In the genomic region with DNA sequence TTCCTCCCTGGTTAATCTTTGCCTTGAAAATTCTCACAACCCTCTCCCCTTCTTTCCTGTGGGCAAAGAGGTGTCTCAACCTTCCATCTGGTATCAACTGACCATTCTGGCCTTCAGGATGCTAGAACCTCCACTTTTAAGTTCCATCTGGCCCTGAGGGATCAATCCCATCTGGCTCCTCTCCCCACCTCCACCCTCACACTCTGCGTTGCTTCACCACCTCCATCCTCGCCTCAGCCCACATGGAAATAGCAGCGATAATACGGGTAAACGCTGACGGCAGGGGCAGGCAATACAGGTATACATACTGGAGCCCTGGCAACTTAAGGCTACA, we compare ENCODE assay signal across 7 mouse cellular contexts. TPM values are rescaled to one million over a fixed set of nuclear protein-coding genes. Genes with fewer than 3 reads are reported as not detected.
A peak's percentile ranks its signal among the peaks of the same experiment; 100 is the strongest.
DNase-seq lines count a peak whose midpoint lies in the region; ATAC-seq and TF ChIP-seq lines count a peak whose summit lies in the region.

No protein-coding gene starts in this region.

- peak overlapping the region; percentile 54 for H3K4me3 ChIP-seq in lung, embryonic 16.5 days (ENCODE audit: low read length)
- peak overlapping the region; percentile 57 for H3K4me3 ChIP-seq in embryonic facial prominence, embryonic 15.5 days (replicated peaks)
- H3K4me3 ChIP-seq in intestine, embryonic 16.5 days (ENCODE audit: low read length) = peak overlapping the region; percentile 64
- peak overlapping the region; percentile 65 for H3K4me3 ChIP-seq in olfactory bulb, adult 2 months (ENCODE audit: insufficient read depth, low read depth, low read length)

- peak overlapping the region; percentile 63; the same call in 1 of the 2 replicates for H3K9ac ChIP-seq in lung, embryonic 16.5 days (ENCODE audit: low read length)
- no peak overlapping the region for H3K9ac ChIP-seq in embryonic facial prominence, embryonic 15.5 days
- H3K9ac ChIP-seq in intestine, embryonic 16.5 days (ENCODE audit: low read depth, low read length) = peak overlapping the region; percentile 75

- peaks cover 10% of the 10 kb centered on the region for H3K36me3 ChIP-seq in lung, embryonic 16.5 days (ENCODE audit: control insufficient read depth, insufficient read depth, low read length)
- peaks cover 30% of the 10 kb centered on the region for H3K36me3 ChIP-seq in embryonic facial prominence, embryonic 15.5 days
- peaks cover 17% of the 10 kb centered on the region; the same call in 1 of the 2 replicates for H3K36me3 ChIP-seq in intestine, embryonic 16.5 days (ENCODE audit: control insufficient read depth, insufficient read depth, low read length)

- 3% methylated on average over 6 of the region's 6 CpGs for WGBS in lung, embryonic 16.5 days
- WGBS in embryonic facial prominence, embryonic 15.5 days = 5% methylated on average over 6 of the region's 6 CpGs
- WGBS in intestine, embryonic 16.5 days = 2% methylated on average over 6 of the region's 6 CpGs
- 1% methylated on average over 6 of the region's 6 CpGs for WGBS in olfactory bulb, adult 2 months

- H3K27me3 ChIP-seq in lung, embryonic 16.5 days (ENCODE audit: control insufficient read depth, insufficient read depth, low read depth, low read length) = peaks cover 29% of the 10 kb centered on the region
- peaks cover 51% of the 10 kb centered on the region for H3K27me3 ChIP-seq in embryonic facial prominence, embryonic 15.5 days
- H3K27me3 ChIP-seq in intestine, embryonic 16.5 days (replicated peaks; ENCODE audit: control insufficient read depth, insufficient read depth, low read length) = peaks cover 21% of the 10 kb centered on the region; the same call in 1 of the 2 replicates

- TF ChIP-seq POLR2A in olfactory bulb, adult 2 months (IDR thresholded peaks at IDR 0.05; ENCODE audit: insufficient read depth, low read depth, low read length) = no peak

- no peak for ATAC-seq in lung, embryonic 16.5 days (ENCODE audit: low read depth)
- no peak for ATAC-seq in embryonic facial prominence, embryonic 15.5 days (ENCODE audit: insufficient number of reproducible peaks, low FRiP score, low TSS enrichment, low read depth)
- 0 out of 2 replicates have a peak, but pooled peaks have one; percentile 1 for ATAC-seq in intestine, embryonic 16.5 days

- TF ChIP-seq CTCF in olfactory bulb, adult 2 months (IDR thresholded peaks at IDR 0.05; ENCODE audit: insufficient read depth, low read depth, low read length) = no peak

- H3K4me1 ChIP-seq in lung, embryonic 16.5 days (replicated peaks; ENCODE audit: control insufficient read depth, insufficient read depth, low read length) = peaks cover 12% of the 10 kb centered on the region
- H3K4me1 ChIP-seq in embryonic facial prominence, embryonic 15.5 days = peaks cover 19% of the 10 kb centered on the region
- H3K4me1 ChIP-seq in intestine, embryonic 16.5 days (ENCODE audit: control insufficient read depth, insufficient read depth, low read length) = peaks cover 37% of the 10 kb centered on the region
- peaks cover 31% of the 10 kb centered on the region for H3K4me1 ChIP-seq in olfactory bulb, adult 2 months (ENCODE audit: control insufficient read depth, insufficient read depth, low read length)

- H3K9me3 ChIP-seq in lung, embryonic 16.5 days (ENCODE audit: control insufficient read depth, low read length) = no peaks in the 10 kb centered on the region
- no peaks in the 10 kb centered on the region for H3K9me3 ChIP-seq in embryonic facial prominence, embryonic 15.5 days (replicated peaks)
- H3K9me3 ChIP-seq in intestine, embryonic 16.5 days (ENCODE audit: control insufficient read depth, low read length) = no peaks in the 10 kb centered on the region

- H3K27ac ChIP-seq in lung, embryonic 16.5 days (ENCODE audit: low read length) = no peak overlapping the region; the same call in 1 of the 2 replicates
- peak overlapping the region; percentile 51 for H3K27ac ChIP-seq in embryonic facial prominence, embryonic 15.5 days (replicated peaks)
- peak overlapping the region; percentile 80 for H3K27ac ChIP-seq in intestine, embryonic 16.5 days (ENCODE audit: low read length)
- 0 out of 2 replicates have a peak overlapping the region, but pooled peaks have one; percentile 21 for H3K27ac ChIP-seq in olfactory bulb, adult 2 months (ENCODE audit: insufficient read depth, low read depth, low read length)

- DNase-seq in lung, adult 18-20 months = no peak
- DNase-seq in cerebellum, adult 11-12 months = no peak
- DNase-seq in adrenal gland, adult 8-10 months = no peak

- peak overlapping the region; percentile 97 for H3K4me2 ChIP-seq in lung, embryonic 16.5 days (ENCODE audit: low read depth, low read length)
- peak overlapping the region; percentile 98 for H3K4me2 ChIP-seq in embryonic facial prominence, embryonic 15.5 days (replicated peaks)
- peak overlapping the region; percentile 99 for H3K4me2 ChIP-seq in intestine, embryonic 16.5 days (ENCODE audit: low read depth, low read length)

RNA-seq across cellular contexts. Expression of gene Tuba4a, which starts 1.8 kb away (rescaled TPM):
- polyA plus RNA-seq in lung, embryonic 16.5 days (2015; fragmentation: Nextera tagmentation; extraction: Ambion mirVana) = 51.5 and 58.8 TPM in 2 replicates
- 94.8 and 98.3 TPM in 2 replicates for polyA plus RNA-seq in embryonic facial prominence, embryonic 15.5 days (2015; fragmentation: Nextera tagmentation; extraction: Ambion mirVana)
- 137 and 151 TPM in 2 replicates for polyA plus RNA-seq in intestine, embryonic 16.5 days (2015; fragmentation: Nextera tagmentation; extraction: Ambion mirVana)
- polyA plus RNA-seq in olfactory bulb, adult 2 months (2012; ENCODE audit: insufficient read depth, insufficient read length, low replicate concordance, missing spikeins) = not detected in 2 replicates
- 10 to 100 TPM; 43.5 to 54.4 (median 49.1) TPM for total RNA-seq in adrenal gland, adult 8-10 months (2022)

RNA-seq across cellular contexts. Expression of gene Stk16, which starts 7.2 kb away (rescaled TPM):
- polyA plus RNA-seq in lung, embryonic 16.5 days (2015; fragmentation: Nextera tagmentation; extraction: Ambion mirVana) = 122 and 127 TPM in 2 replicates
- polyA plus RNA-seq in embryonic facial prominence, embryonic 15.5 days (2015; fragmentation: Nextera tagmentation; extraction: Ambion mirVana) = 121 and 138 TPM in 2 replicates
- 108 and 120 TPM in 2 replicates for polyA plus RNA-seq in intestine, embryonic 16.5 days (2015; fragmentation: Nextera tagmentation; extraction: Ambion mirVana)
- not detected in 2 replicates for polyA plus RNA-seq in olfactory bulb, adult 2 months (2012; ENCODE audit: insufficient read depth, insufficient read length, low replicate concordance, missing spikeins)
- 100 to 1,000 TPM; 102 to 131 (median 120) TPM for total RNA-seq in adrenal gland, adult 8-10 months (2022)

RNA-seq across cellular contexts. Expression of gene Glb1l, which starts 7.2 kb away (rescaled TPM):
- polyA plus RNA-seq in lung, embryonic 16.5 days (2015; fragmentation: Nextera tagmentation; extraction: Ambion mirVana) = 19.6 and 21.6 TPM in 2 replicates
- polyA plus RNA-seq in embryonic facial prominence, embryonic 15.5 days (2015; fragmentation: Nextera tagmentation; extraction: Ambion mirVana) = 18.2 and 25.1 TPM in 2 replicates
- polyA plus RNA-seq in intestine, embryonic 16.5 days (2015; fragmentation: Nextera tagmentation; extraction: Ambion mirVana) = 9.2 and 10.1 TPM in 2 replicates
- polyA plus RNA-seq in olfactory bulb, adult 2 months (2012; ENCODE audit: insufficient read depth, insufficient read length, low replicate concordance, missing spikeins) = not detected in 2 replicates
- 10 to 100 TPM; 19.4 to 49.8 (median 33.2) TPM for total RNA-seq in adrenal gland, adult 8-10 months (2022)

RNA-seq across cellular contexts. Expression of gene A630095N17Rik, which starts 14.0 kb away (rescaled TPM):
- polyA plus RNA-seq in lung, embryonic 16.5 days (2015; fragmentation: Nextera tagmentation; extraction: Ambion mirVana) = not detected in 2 replicates
- polyA plus RNA-seq in embryonic facial prominence, embryonic 15.5 days (2015; fragmentation: Nextera tagmentation; extraction: Ambion mirVana) = not detected in 2 replicates
- not detected in 2 replicates for polyA plus RNA-seq in intestine, embryonic 16.5 days (2015; fragmentation: Nextera tagmentation; extraction: Ambion mirVana)
- polyA plus RNA-seq in olfactory bulb, adult 2 months (2012; ENCODE audit: insufficient read depth, insufficient read length, low replicate concordance, missing spikeins) = not detected in 2 replicates
- not detected for total RNA-seq in adrenal gland, adult 8-10 months (2022)

RNA-seq across cellular contexts. Expression of gene Dnajb2, which starts 18.3 kb away (rescaled TPM):
- 27.6 and 32.7 TPM in 2 replicates for polyA plus RNA-seq in lung, embryonic 16.5 days (2015; fragmentation: Nextera tagmentation; extraction: Ambion mirVana)
- polyA plus RNA-seq in embryonic facial prominence, embryonic 15.5 days (2015; fragmentation: Nextera tagmentation; extraction: Ambion mirVana) = 47.9 and 51.3 TPM in 2 replicates
- 20.9 and 24.3 TPM in 2 replicates for polyA plus RNA-seq in intestine, embryonic 16.5 days (2015; fragmentation: Nextera tagmentation; extraction: Ambion mirVana)
- polyA plus RNA-seq in olfactory bulb, adult 2 months (2012; ENCODE audit: insufficient read depth, insufficient read length, low replicate concordance, missing spikeins) = not detected in 2 replicates
- 100 to 1,000 TPM in 3 of 4 experiments, 10 to 100 TPM in 1; 85.7 to 111 (median 108) TPM for total RNA-seq in adrenal gland, adult 8-10 months (2022)

Comparison
In these comparisons a context has a peak if more than half of its experiments do, and no peak if none do; other contexts are left out.
1. RNA of gene Glb1l, which starts 7.2 kb away (polyA plus RNA-seq): 18.2 to 25.1 TPM in embryonic facial prominence, embryonic 15.5 days, 19.6 to 21.6 TPM in lung, embryonic 16.5 days and 9.2 to 10.1 TPM in intestine, embryonic 16.5 days; not detected in olfactory bulb, adult 2 months; every median in the first group is over 10 times any median in the second.
2. Peak in every context shown above with its lines, with median percentiles within 50 percentile points of each other: H3K4me2 ChIP-seq and H3K4me3 ChIP-seq.